Mouse (Mus musculus) lung, postnatal 0 days (tissue): ENCODE measurements around the gene Gba.

ENCODE experiments used
- CTCF ChIP-seq: IDR thresholded peaks from 2 replicates; pipeline ENCODE4 v1.5.1; 2016; ENCODE audit warnings: antibody characterized with exemption, mild to moderate bottlenecking
- EP300 ChIP-seq: IDR thresholded peaks from 2 replicates; pipeline ENCODE4 v1.6.1; 2016; ENCODE audit warnings: antibody characterized with exemption, mild to moderate bottlenecking, control low read depth

GRCm38 (mm10) chr3:89182531-89183057 is 20.1 kb upstream of the Gba start:
- TF ChIP-seq CTCF (no peak), EP300 (no peak)
